Mouse (Mus musculus): ENCODE measurements around the gene Ufd1.

DNA sequence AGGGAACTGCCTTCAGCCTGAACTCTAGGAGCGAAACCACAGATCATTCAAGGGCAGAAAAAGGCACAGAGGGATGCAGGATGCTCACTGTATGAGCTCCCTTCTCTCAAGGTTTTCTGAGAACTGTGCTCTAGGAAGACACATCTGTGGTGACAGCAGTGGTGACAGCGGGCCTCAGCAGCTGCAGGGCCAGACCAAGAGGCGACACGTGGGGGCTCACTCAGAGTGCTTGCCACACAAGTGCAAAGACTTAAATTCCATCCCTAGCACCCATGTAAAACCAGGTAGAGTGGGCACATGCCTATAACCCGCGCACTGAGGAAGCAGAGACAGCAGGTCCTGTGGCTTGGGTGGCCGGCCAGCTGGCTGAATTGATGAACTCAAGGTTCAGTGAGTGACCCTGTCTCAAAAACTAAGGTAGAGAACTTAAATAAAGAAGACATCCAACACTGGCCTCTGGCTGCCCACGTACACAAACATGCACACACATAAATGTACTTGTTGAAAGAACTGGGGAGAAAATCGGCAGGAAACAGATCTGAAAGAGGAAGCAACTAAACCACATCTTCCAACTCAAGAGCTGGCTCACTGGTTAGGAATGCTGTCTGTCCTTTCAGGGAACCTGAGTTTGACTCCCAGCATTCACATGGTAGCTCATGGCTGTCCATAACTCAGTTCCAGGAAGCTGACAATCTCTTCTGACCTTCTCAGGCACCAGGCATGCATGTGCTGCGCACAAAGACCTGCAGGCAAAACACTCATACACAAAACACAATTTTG, 22.8 kb upstream of the Ufd1 start:
- no peak for TF ChIP-seq POLR2A (IDR thresholded peaks at IDR 0.05; ENCODE audit: low read depth, low read length)
- TF ChIP-seq CTCF (conservative IDR thresholded peaks at IDR 0.05; ENCODE audit: insufficient read depth, insufficient read length, low read depth, low read length): no peak
